Mouse (Mus musculus) MEL (cell line): ENCODE measurements around the gene Cfdp1. TPM values are rescaled to one million over a fixed set of nuclear protein-coding genes. Genes with fewer than 3 reads are reported as not detected.

Experiments
- DNase-seq: peaks from one replicate; pipeline ENCODE4 v3.0.0; 2011; ENCODE audit warnings: low read depth, low spot score
- H3K27ac ChIP-seq: 2 replicates; pipeline ENCODE4 v1.5.1; 2012; ENCODE audit warnings: low read depth, mild to moderate bottlenecking, control low read depth, low read length, moderate library complexity; ENCODE audit not compliant: control insufficient read depth
- H3K27me3 ChIP-seq, 2 experiments: fragments of 150-350 bp in 1 of 2; sonication (generic) in 1 of 2; 2 replicates each; pipeline ENCODE4 v1.6.1; 2012; ENCODE audit warnings: low read length in 2 of 2, mild to moderate bottlenecking in 2 of 2, improper control_type of control experiment in 1 of 2, moderate library complexity in 1 of 2; ENCODE audit not compliant: insufficient read depth in 2 of 2, control insufficient read depth in 1 of 2
- H3K36me3 ChIP-seq, 2 experiments: 2 replicates each; pipeline ENCODE4 v1.6.1; 2012 to 2014; ENCODE audit warnings: low read length in 2 of 2, improper control_type of control experiment in 1 of 2, inconsistent platforms in 1 of 2, mild to moderate bottlenecking in 1 of 2; ENCODE audit not compliant: insufficient read depth in 2 of 2, control insufficient read depth in 1 of 2
- H3K4me1 ChIP-seq, 2 experiments: fragments of 150-350 bp in 1 of 2; sonication (generic) in 1 of 2; 2 replicates each; pipeline ENCODE4 v1.6.1; 2012; ENCODE audit warnings: low read length in 2 of 2, improper control_type of control experiment in 1 of 2, mild to moderate bottlenecking in 1 of 2; ENCODE audit not compliant: insufficient read depth in 2 of 2, control insufficient read depth in 1 of 2
- H3K4me3 ChIP-seq, 2 experiments: fragments of 150-350 bp in 1 of 2; sonication (generic) in 1 of 2; 2 replicates each; pipeline ENCODE4 v1.5.1; 2012; ENCODE audit warnings: low read depth in 2 of 2, low read length in 2 of 2, mild to moderate bottlenecking in 2 of 2, moderate library complexity in 2 of 2, control low read depth in 1 of 2, improper control_type of control experiment in 1 of 2; ENCODE audit not compliant: control insufficient read depth in 1 of 2, insufficient read depth in 1 of 2
- H3K79me2 ChIP-seq: 2 replicates; pipeline ENCODE4 v1.6.1; 2012; ENCODE audit warnings: mild to moderate bottlenecking, low read length, moderate library complexity; ENCODE audit not compliant: control insufficient read depth, poor library complexity, insufficient read depth
- H3K9ac ChIP-seq: 2 replicates; pipeline ENCODE4 v1.6.1; 2012; ENCODE audit warnings: low read depth, mild to moderate bottlenecking, control low read depth, low read length, moderate library complexity; ENCODE audit not compliant: control insufficient read depth, poor library complexity, severe bottlenecking
- H3K9me3 ChIP-seq: fragments of 150-350 bp; sonication (generic); replicated peaks from 2 replicates; pipeline ENCODE4 v1.6.1; 2012; ENCODE audit warnings: mild to moderate bottlenecking, low read length, improper control_type of control experiment, moderate library complexity; ENCODE audit not compliant: insufficient read depth
- BHLHE40 ChIP-seq: IDR thresholded peaks from 2 replicates; pipeline ENCODE4 v1.6.1; 2012; ENCODE audit warnings: low read depth, mild to moderate bottlenecking, inconsistent platforms, low read length, improper control_type of control experiment, borderline replicate concordance
- CHD2 ChIP-seq: IDR thresholded peaks from 2 replicates; pipeline ENCODE4 v1.6.1; 2011; ENCODE audit warnings: low read length, improper control_type of control experiment
- CTCF ChIP-seq, 3 experiments: IDR thresholded peaks in 2 of 3; conservative IDR thresholded peaks in 1 of 3; 2 replicates each; pipeline ENCODE4 v1.5.1; 2011 to 2012; ENCODE audit warnings: low read length in 3 of 3, low read depth in 2 of 3, mild to moderate bottlenecking in 2 of 3, improper control_type of control experiment in 1 of 3, inconsistent platforms in 1 of 3, mixed read lengths in 1 of 3, moderate library complexity in 1 of 3; ENCODE audit not compliant: control insufficient read depth in 1 of 3, insufficient read depth in 1 of 3, poor library complexity in 1 of 3, severe bottlenecking in 1 of 3
- EP300 ChIP-seq, 2 experiments: IDR thresholded peaks; 2 replicates each; pipeline ENCODE4 v1.6.1; 2011; ENCODE audit warnings: improper control_type of control experiment in 2 of 2, low read length in 2 of 2, low read depth in 1 of 2, mild to moderate bottlenecking in 1 of 2
- ETS1 ChIP-seq: IDR thresholded peaks from 2 replicates; pipeline ENCODE4 v1.6.1; 2012; ENCODE audit warnings: low read depth, mild to moderate bottlenecking, inconsistent platforms, low read length, improper control_type of control experiment, moderate library complexity
- GABPA ChIP-seq: IDR thresholded peaks from 2 replicates; pipeline ENCODE4 v1.6.1; 2012; ENCODE audit warnings: low read depth, mild to moderate bottlenecking, inconsistent platforms, low read length, improper control_type of control experiment, moderate library complexity
- KAT2A ChIP-seq: conservative IDR thresholded peaks from 2 replicates; pipeline ENCODE4 v1.6.1; 2012; ENCODE audit warnings: low read depth, low read length, improper control_type of control experiment, inconsistent platforms
- MAFK ChIP-seq: IDR thresholded peaks from 2 replicates; pipeline ENCODE4 v1.6.1; 2011; ENCODE audit warnings: low read depth, mild to moderate bottlenecking, low read length, improper control_type of control experiment, borderline replicate concordance
- MXI1 ChIP-seq: IDR thresholded peaks from 2 replicates; pipeline ENCODE4 v1.6.1; 2011; ENCODE audit warnings: mild to moderate bottlenecking, low read depth, low read length, improper control_type of control experiment
- NELFE ChIP-seq: IDR thresholded peaks from 2 replicates; pipeline ENCODE4 v1.6.1; 2011; ENCODE audit warnings: low read depth, low read length, improper control_type of control experiment
- POLR2AphosphoS5 ChIP-seq: IDR thresholded peaks from 2 replicates; pipeline ENCODE4 v1.6.1; 2012; ENCODE audit warnings: low read depth, borderline replicate concordance, mild to moderate bottlenecking, inconsistent platforms, low read length, moderate library complexity, mixed read lengths
- RAD21 ChIP-seq: IDR thresholded peaks from 2 replicates; pipeline ENCODE4 v1.6.1; 2011; ENCODE audit warnings: mild to moderate bottlenecking, low read depth, low read length, improper control_type of control experiment
- SIN3A ChIP-seq: IDR thresholded peaks from 2 replicates; pipeline ENCODE4 v1.6.1; 2012; ENCODE audit warnings: low read length, improper control_type of control experiment, inconsistent platforms
- SMC3 ChIP-seq: IDR thresholded peaks from 2 replicates; pipeline ENCODE4 v1.6.1; 2011; ENCODE audit warnings: low read depth, low read length, improper control_type of control experiment
- TAL1 ChIP-seq: IDR thresholded peaks from 2 replicates; pipeline ENCODE4 v1.6.1; 2012; ENCODE audit warnings: mild to moderate bottlenecking, inconsistent platforms, low read length, moderate library complexity, mixed read lengths
- UBTF ChIP-seq: IDR thresholded peaks from 2 replicates; pipeline ENCODE4 v1.6.1; 2012; ENCODE audit warnings: low read depth, mild to moderate bottlenecking, inconsistent platforms, low read length, improper control_type of control experiment, moderate library complexity, borderline replicate concordance; ENCODE audit not compliant: insufficient read depth
- ZC3H11A ChIP-seq: IDR thresholded peaks from 2 replicates; pipeline ENCODE4 v1.6.1; 2012; ENCODE audit warnings: low read depth, mild to moderate bottlenecking, inconsistent platforms, low read length, improper control_type of control experiment
- ZKSCAN1 ChIP-seq: IDR thresholded peaks from 2 replicates; pipeline ENCODE4 v1.6.1; 2012; ENCODE audit warnings: low read depth, mild to moderate bottlenecking, inconsistent platforms, low read length, improper control_type of control experiment, moderate library complexity
- polyA plus RNA-seq, 2 experiments: library from polyadenylated mRNA; stranded (reverse) in 1 of 2; unstranded in 1 of 2; fragments of >175 nt in 1 of 2; fragments of >200 nt in 1 of 2; gene quantifications; 2 replicates each; pipeline versions ENCODE4 v1.2.1 to v1.2.4; 2012; ENCODE audit warnings: low replicate concordance in 2 of 2, low read depth in 1 of 2; ENCODE audit not compliant: insufficient read length in 2 of 2, insufficient read depth in 1 of 2, missing spikeins in 1 of 2
- total RNA-seq: library from RNA; depleted of rRNA; stranded (reverse); fragments of 300-350 nt; gene quantifications from 2 replicates; pipeline ENCODE4 v1.2.3, GENCODE M21; 2012

Gene Cfdp1
- total and polyA plus RNA-seq, 3 experiments = 185 to 214 TPM; not detected in 1

GRCm38 (mm10) chr8:111786116-111786515, 68.0 kb downstream of the Cfdp1 start:
- no peak overlapping the region for H3K9ac ChIP-seq
- peak; percentile 55 for DNase-seq
- no peaks in the 10 kb centered on the region for H3K27me3 ChIP-seq
- no peaks in the 10 kb centered on the region; a peak in 2 of 4 replicates for H3K36me3 ChIP-seq
- H3K9me3 ChIP-seq = no peaks in the 10 kb centered on the region
- no peaks in the 10 kb centered on the region for H3K4me1 ChIP-seq
- TF ChIP-seq ETS1 = no peak
- TF ChIP-seq NELFE = no peak
- no peak for TF ChIP-seq UBTF
- no peak for TF ChIP-seq CHD2
- TF ChIP-seq BHLHE40 = no peak
- no peak for TF ChIP-seq KAT2A
- TF ChIP-seq SMC3 = no peak
- no peak for TF ChIP-seq ZC3H11A
- no peak for TF ChIP-seq MXI1
- TF ChIP-seq GABPA = no peak
- TF ChIP-seq ZKSCAN1 = no peak
- no peak; the same call in 1 of the 2 replicates for TF ChIP-seq SIN3A
- no peak for TF ChIP-seq CTCF (IDR thresholded peaks at IDR 0.05 in 2 of 3, conservative IDR thresholded peaks at IDR 0.05 in 1 of 3; ENCODE audit: control insufficient read depth in 1 of 3, insufficient read depth in 1 of 3, low read depth in 2 of 3, low read length in 3 of 3, poor library complexity in 1 of 3, severe bottlenecking in 1 of 3)
- TF ChIP-seq EP300 (IDR thresholded peaks at IDR 0.05; ENCODE audit: low read depth in 1 of 2, low read length in 2 of 2) = no peak
- TF ChIP-seq TAL1 = no peak
- no peak for TF ChIP-seq MAFK
- no peak for TF ChIP-seq RAD21
- no peak overlapping the region for H3K27ac ChIP-seq
- no peaks in the 10 kb centered on the region for H3K79me2 ChIP-seq
- no peak overlapping the region for H3K4me3 ChIP-seq

GRCm38 (mm10) chr8:111782671-111783394, 71.3 kb downstream of the Cfdp1 start:
- H3K79me2 ChIP-seq = no peaks in the 10 kb centered on the region
- no peaks in the 10 kb centered on the region for H3K27me3 ChIP-seq
- H3K27ac ChIP-seq = no peak overlapping the region
- TF ChIP-seq POLR2AphosphoS5 (no peak), CTCF (IDR thresholded peaks at IDR 0.05 in 2 of 3, conservative IDR thresholded peaks at IDR 0.05 in 1 of 3; ENCODE audit: control insufficient read depth in 1 of 3, insufficient read depth in 1 of 3, low read depth in 2 of 3, low read length in 3 of 3, poor library complexity in 1 of 3, severe bottlenecking in 1 of 3) (peak in 1 of 3 experiments; percentile 9; a peak in 1 of 6 replicates)
- no peak for DNase-seq
- H3K9me3 ChIP-seq = no peaks in the 10 kb centered on the region
- H3K9ac ChIP-seq = no peak overlapping the region
- no peaks in the 10 kb centered on the region for H3K4me1 ChIP-seq
- H3K4me3 ChIP-seq = no peak overlapping the region
- H3K36me3 ChIP-seq = peaks cover 0 to 4% of the 10 kb centered on the region in 2 experiments; a peak in 3 of 4 replicates
